Mouse (Mus musculus) cerebellum, postnatal 25 days (tissue): ENCODE data around the gene Src.

Experiments used
- DNase-seq, 2 experiments: peaks; one replicate each; pipeline ENCODE4 v3.0.0; 2021; ENCODE audit warnings: mixed read lengths in 2 of 2

Src gene

GRCm38 (mm10) chr2:157441363-157441762 lies 23.1 kb downstream of the Src start:
- no peak for DNase-seq

GRCm38 (mm10) chr2:157447297-157448158 lies 29.3 kb downstream of the Src start:
- no peak for DNase-seq

- DNase-seq: no peak
Observed at GRCm38 (mm10) chr2:157448356-157448755, 30.1 kb downstream of the Src start.

GRCm38 (mm10) chr2:157450905-157451304 lies 32.7 kb downstream of the Src start:
- DNase-seq: no peak

- no peak for DNase-seq
Observed at GRCm38 (mm10) chr2:157451372-157452040, 33.3 kb downstream of the Src start.

GRCm38 (mm10) chr2:157457100-157457806 lies 39.0 kb downstream of the Src start:
- peak; percentile 97 for DNase-seq

- peak; percentile 81 to 88 for DNase-seq
Observed at GRCm38 (mm10) chr2:157458472-157458871, 40.2 kb downstream of the Src start.

GRCm38 (mm10) chr2:157459736-157460135 lies 41.5 kb downstream of the Src start:
- DNase-seq: no peak

GRCm38 (mm10) chr2:157462776-157463710 lies 44.8 kb downstream of the Src start:
- DNase-seq: peak in 1 of 2 experiments; percentile 15

GRCm38 (mm10) chr2:157463887-157464745 lies 45.9 kb downstream of the Src start:
- DNase-seq: peak in 1 of 2 experiments; percentile 4

- DNase-seq: peak in 1 of 2 experiments; percentile 12
Observed at GRCm38 (mm10) chr2:157464746-157465126, 46.5 kb downstream of the Src start.

GRCm38 (mm10) chr2:157466836-157467235 lies 48.6 kb downstream of the Src start:
- DNase-seq: no peak

- peak; percentile 35 to 42 for DNase-seq
Observed at GRCm38 (mm10) chr2:157468130-157468796, 50.0 kb downstream of the Src start.

- peak; percentile 23 to 48 for DNase-seq
Observed at GRCm38 (mm10) chr2:157471292-157471691, 53.0 kb downstream of the Src start.

- no peak for DNase-seq
Observed at GRCm38 (mm10) chr2:157471737-157472136, 53.5 kb downstream of the Src start.

- DNase-seq: no peak
Observed at GRCm38 (mm10) chr2:157472469-157472868, 54.2 kb downstream of the Src start.

GRCm38 (mm10) chr2:157474269-157474729 lies 56.1 kb downstream of the Src start:
- no peak for DNase-seq

- no peak for DNase-seq
Observed at GRCm38 (mm10) chr2:157475437-157476379, 57.5 kb downstream of the Src start.

GRCm38 (mm10) chr2:157478651-157479050 lies 60.4 kb downstream of the Src start:
- DNase-seq: no peak
